In the genomic region with DNA sequence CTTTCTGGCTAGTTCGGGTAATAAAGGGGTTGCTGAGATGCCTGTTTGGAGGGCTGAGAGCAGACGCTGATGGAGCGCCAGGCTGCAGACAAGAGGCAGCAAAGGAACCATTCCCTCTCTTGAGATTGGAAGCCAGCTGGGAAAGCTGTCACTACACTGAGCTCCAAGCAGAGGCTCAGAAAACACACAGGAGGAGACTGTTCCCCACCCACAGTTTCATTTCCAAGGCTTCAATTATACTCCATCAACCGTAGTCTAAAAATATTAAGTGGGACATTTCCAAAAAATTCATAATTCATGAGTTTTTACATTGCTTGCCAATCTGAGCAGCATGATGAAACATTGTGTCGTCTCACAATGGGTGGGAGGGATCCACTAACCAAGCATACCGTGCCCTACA, we compare ENCODE assay signal across 14 mouse cellular contexts. TPM values are rescaled to one million over a fixed set of nuclear protein-coding genes. Genes with fewer than 3 reads are reported as not detected.
DNase-seq lines count a peak whose midpoint lies in the region; ATAC-seq and TF ChIP-seq lines count a peak whose summit lies in the region.
"Had no signal": no experiment of that assay in that cellular context is flagged by ENCODE, and none has a peak within 500 bp of the region (broad histone marks: within the 10 kb centered on the region; RNA-seq: fewer than 3 reads in every experiment).

No protein-coding gene starts in this region.

- no peak overlapping the region for H3K4me2 ChIP-seq in forebrain, embryonic 16.5 days (ENCODE audit: low read length)
- H3K4me2 ChIP-seq: limb, embryonic 15.5 days; lung, embryonic 15.5 days had no signal

- 32% methylated on average over 6 of the region's 6 CpGs for WGBS in forebrain, embryonic 16.5 days

- H3K36me3 ChIP-seq in forebrain, embryonic 16.5 days (ENCODE audit: control insufficient read depth, insufficient read depth), result no peaks in the 10 kb centered on the region
- H3K36me3 ChIP-seq: G1E; limb, embryonic 15.5 days; lung, embryonic 15.5 days had no signal

- TF ChIP-seq CTCF in gastrocnemius, adult 2 months (IDR thresholded peaks at IDR 0.05), result no peak
- no peak for TF ChIP-seq CTCF in layer of hippocampus, adult 2 months (conservative IDR thresholded peaks at IDR 0.05)

- H3K9ac ChIP-seq in forebrain, embryonic 16.5 days (replicated peaks; ENCODE audit: low read depth, low read length), result no peak overlapping the region
- H3K9ac ChIP-seq: limb, embryonic 15.5 days; lung, embryonic 15.5 days had no signal

- no peaks in the 10 kb centered on the region for H3K9me3 ChIP-seq in forebrain, embryonic 16.5 days (ENCODE audit: control insufficient read depth, low read length)
- H3K9me3 ChIP-seq: G1E; limb, embryonic 15.5 days; lung, embryonic 15.5 days had no signal

- H3K27ac ChIP-seq in gastrocnemius, adult 2 months, result peak overlapping the region; percentile 20
- H3K27ac ChIP-seq in forebrain, embryonic 16.5 days (ENCODE audit: low read length), result peak overlapping the region; percentile 80
- H3K27ac ChIP-seq in layer of hippocampus, adult 2 months, result peak overlapping the region; percentile 62; the same call in 1 of the 2 replicates
- H3K27ac ChIP-seq: kidney, postnatal 0 days; limb, embryonic 15.5 days; lung, embryonic 15.5 days had no signal

- peak; percentile 51 for ATAC-seq in forebrain, embryonic 16.5 days

- no peaks in the 10 kb centered on the region for H3K27me3 ChIP-seq in forebrain, embryonic 16.5 days (replicated peaks; ENCODE audit: control insufficient read depth, insufficient read depth, low read length)
- H3K27me3 ChIP-seq: limb, embryonic 15.5 days; lung, embryonic 15.5 days had no signal

- intact Hi-C loops in gastrocnemius, adult 2 months (cut with DNase I), result no loop called here
- intact Hi-C loops in left cerebral cortex, postnatal 25 days (cut with DNase I), result no loop called here

- no peak overlapping the region for H3K4me3 ChIP-seq in gastrocnemius, adult 2 months
- H3K4me3 ChIP-seq in forebrain, embryonic 16.5 days (replicated peaks; ENCODE audit: low read length), result no peak overlapping the region
- no peak overlapping the region for H3K4me3 ChIP-seq in layer of hippocampus, adult 2 months
- H3K4me3 ChIP-seq: limb, embryonic 15.5 days; lung, embryonic 15.5 days had no signal

- H3K4me1 ChIP-seq in forebrain, embryonic 16.5 days (replicated peaks; ENCODE audit: control insufficient read depth, insufficient read depth, low read length), result peaks cover 24% of the 10 kb centered on the region

- DNase-seq in gastrocnemius, adult 2 months, result no peak
- no peak for DNase-seq in gastrocnemius, postnatal 4 days (ENCODE audit: low spot score in 2 of 2)
- peak; percentile 39 to 81 for DNase-seq in layer of hippocampus, adult 2 months (ENCODE audit: low spot score in 2 of 2)
- peak; percentile 45 to 90 for DNase-seq in left cerebral cortex, postnatal 25 days (ENCODE audit: low spot score in 2 of 2)
- no peak for DNase-seq in spleen, postnatal 4 days (ENCODE audit: low spot score in 2 of 2)
- DNase-seq in cerebellum, adult 11 months, result no peak
- no peak for DNase-seq in neural tube, embryonic 10.5 days (ENCODE audit: extremely low spot score, low spot score)
- DNase-seq: cerebellum, adult 2 months; heart, postnatal 4 days had no signal

RNA-seq across cellular contexts. Expression of a gene that starts 2.5 kb away (rescaled TPM):
- total RNA-seq in gastrocnemius, adult 2 months (2021), result 10 to 100 TPM; 12.0 to 13.1 TPM
- total RNA-seq in gastrocnemius, postnatal 4 days (2021), result 10 to 100 TPM; 28.7 to 32.1 TPM
- 18.2 and 20.1 TPM in 2 replicates for polyA plus RNA-seq in forebrain, embryonic 16.5 days (2015; fragmentation: Nextera tagmentation; extraction: Ambion mirVana)
- 10 to 100 TPM; 21.0 to 24.4 TPM for total RNA-seq in layer of hippocampus, adult 2 months (2021)
- total RNA-seq in left cerebral cortex, postnatal 25 days (2021), result 10 to 100 TPM; 12.7 to 13.4 TPM

Comparison
In these comparisons a context has a peak if more than half of its experiments do, and no peak if none do; other contexts are left out.
1. DNase-seq: peak in layer of hippocampus, adult 2 months (2 of 2) and left cerebral cortex, postnatal 25 days (2 of 2); none in gastrocnemius, adult 2 months (single experiment), gastrocnemius, postnatal 4 days (0 of 2), spleen, postnatal 4 days (0 of 2), cerebellum, adult 11 months (single experiment) and neural tube, embryonic 10.5 days (single experiment).
2. H3K27ac ChIP-seq: peak in every context shown above with its lines; median percentile 80 in forebrain, embryonic 16.5 days; 62 in layer of hippocampus, adult 2 months; 20 in gastrocnemius, adult 2 months.